Mouse (Mus musculus) heart, embryonic 12.5 days (tissue): Measurements from ENCODE around the gene Nphp3. TPM values are rescaled to one million over a fixed set of nuclear protein-coding genes. Genes with fewer than 3 reads are reported as not detected.

ENCODE experiments used
- ATAC-seq: fragments of 200-750 bp; cut with Nextera tagmentation; 2 replicates; pipeline ENCODE4 v1.8.0; 2017; ENCODE audit warnings: moderate TSS enrichment, moderate library complexity; ENCODE audit not compliant: insufficient number of reproducible peaks, low FRiP score
- H3K27ac ChIP-seq: fragments of 300-500 bp; sonication (generic); 2 replicates; pipeline ENCODE4 v1.5.1; 2016; ENCODE audit warnings: mild to moderate bottlenecking, moderate library complexity; ENCODE audit not compliant: poor library complexity, severe bottlenecking
- H3K27me3 ChIP-seq: fragments of 300-500 bp; sonication (generic); replicated peaks from 2 replicates; pipeline ENCODE4 v1.6.1; 2016; ENCODE audit warnings: mild to moderate bottlenecking, moderate library complexity
- H3K36me3 ChIP-seq: fragments of 300-500 bp; sonication (generic); 2 replicates; pipeline ENCODE4 v1.6.1; 2016; ENCODE audit warnings: mild to moderate bottlenecking, moderate library complexity
- H3K4me1 ChIP-seq: fragments of 300-500 bp; sonication (generic); replicated peaks from 2 replicates; pipeline ENCODE4 v1.6.1; 2016; ENCODE audit warnings: mild to moderate bottlenecking
- H3K4me2 ChIP-seq: fragments of 300-500 bp; sonication (generic); 2 replicates; pipeline ENCODE4 v1.6.1; 2016; ENCODE audit warnings: mild to moderate bottlenecking, moderate library complexity
- H3K4me3 ChIP-seq: fragments of 300-500 bp; sonication (generic); 2 replicates; pipeline ENCODE4 v1.5.1; 2016; ENCODE audit warnings: mild to moderate bottlenecking
- H3K9ac ChIP-seq: fragments of 300-500 bp; sonication (generic); 2 replicates; pipeline ENCODE4 v1.6.1; 2016; ENCODE audit warnings: mild to moderate bottlenecking, moderate library complexity
- H3K9me3 ChIP-seq: fragments of 300-500 bp; sonication (generic); replicated peaks from 2 replicates; pipeline ENCODE4 v1.6.1; 2016; ENCODE audit warnings: mild to moderate bottlenecking, moderate library complexity
- WGBS: fragments of 180-500 bp; shearing (Covaris S2); methylation state at CpG from one replicate; pipeline ENCODE4 v1.1.7; 2016; 5-methylcytosine and 5-hydroxymethylcytosine counted together
- polyA plus RNA-seq: library from polyadenylated mRNA; unstranded; fragments of >200 nt; fragmentation: Nextera tagmentation; extraction: Ambion mirVana; gene quantifications from 2 replicates; pipeline ENCODE4 v1.2.1, GENCODE M21; 2016

Nphp3 gene
- 6.8 and 7.7 TPM in 2 replicates for polyA plus RNA-seq

GRCm38 (mm10) chr9:104001921-104002859 lies at the start of gene Nphp3:
Gene Nphp3 (plus strand): TSS chr9:104002544.
- peak; percentile 96 for ATAC-seq
- under 1% methylated on average over 55 of the region's 55 CpGs for WGBS

GRCm38 (mm10) chr9:103958722-103959121 lies 43.6 kb upstream of the Nphp3 start:
- no peak overlapping the region for H3K9ac ChIP-seq
- H3K27ac ChIP-seq, result no peak overlapping the region
- H3K9me3 ChIP-seq, result no peaks in the 10 kb centered on the region
- ATAC-seq, result no peak
- no peak overlapping the region for H3K4me3 ChIP-seq
- 83% methylated on average over 6 of the region's 6 CpGs for WGBS
- no peak overlapping the region for H3K4me2 ChIP-seq
- peaks cover 8% of the 10 kb centered on the region; the same call in 1 of the 2 replicates for H3K4me1 ChIP-seq
- H3K27me3 ChIP-seq, result no peaks in the 10 kb centered on the region
- no peaks in the 10 kb centered on the region for H3K36me3 ChIP-seq

More at GRCm38 (mm10) chr9:104001921-104002859, at the start of gene Nphp3:
- H3K4me2 ChIP-seq, result peak within 1 kb of the TSS; percentile 72
- H3K4me1 ChIP-seq, result peaks cover 23% of the 10 kb centered on the region
- H3K4me3 ChIP-seq, result peak within 1 kb of the TSS; percentile 84
- H3K36me3 ChIP-seq, result peaks cover 13% of the 10 kb centered on the region
- no peaks in the 10 kb centered on the region for H3K9me3 ChIP-seq
- peak within 1 kb of the TSS; percentile 86 for H3K27ac ChIP-seq
- peak within 1 kb of the TSS; percentile 84 for H3K9ac ChIP-seq
- no peaks in the 10 kb centered on the region for H3K27me3 ChIP-seq

- Histone ChIP-seq H3K4me3 (no peak overlapping the region), H3K9me3 (no peaks in the 10 kb centered on the region), H3K9ac (no peak overlapping the region), H3K27me3 (no peaks in the 10 kb centered on the region), H3K4me2 (no peak overlapping the region), H3K27ac (no peak overlapping the region), H3K36me3 (no peaks in the 10 kb centered on the region), H3K4me1 (peaks cover 8% of the 10 kb centered on the region; the same call in 1 of the 2 replicates)
- 67% methylated on average over 10 of the region's 10 CpGs for WGBS
- ATAC-seq, result no peak
These were observed 42.4 kb upstream of the Nphp3 start for GRCm38 (mm10) chr9:103959989-103960388.

- WGBS, result 9% methylated on average over 2 of the region's 2 CpGs
- no peak overlapping the region for H3K4me3 ChIP-seq
- H3K4me2 ChIP-seq, result no peak overlapping the region
- no peak overlapping the region for H3K27ac ChIP-seq
- ATAC-seq, result no peak
- no peak overlapping the region for H3K9ac ChIP-seq
- H3K36me3 ChIP-seq, result no peaks in the 10 kb centered on the region
- no peaks in the 10 kb centered on the region for H3K9me3 ChIP-seq
- peaks cover 14% of the 10 kb centered on the region; the same call in 1 of the 2 replicates for H3K4me1 ChIP-seq
- H3K27me3 ChIP-seq, result no peaks in the 10 kb centered on the region
These were observed 5.8 kb upstream of the Nphp3 start for GRCm38 (mm10) chr9:103996496-103996895.

GRCm38 (mm10) chr9:104000601-104001000 lies 1.7 kb upstream of the Nphp3 start:
- Histone ChIP-seq H3K9ac (no peak overlapping the region), H3K9me3 (no peaks in the 10 kb centered on the region), H3K27me3 (no peaks in the 10 kb centered on the region), H3K27ac (peak overlapping the region; percentile 4; the same call in 1 of the 2 replicates), H3K4me2 (no peak overlapping the region), H3K4me1 (peaks cover 23% of the 10 kb centered on the region), H3K36me3 (peaks cover 3% of the 10 kb centered on the region), H3K4me3 (no peak overlapping the region)
- 7% methylated on average over 3 of the region's 3 CpGs for WGBS
- no peak for ATAC-seq

- Histone ChIP-seq H3K27me3 (no peaks in the 10 kb centered on the region), H3K9me3 (no peaks in the 10 kb centered on the region), H3K4me2 (peak overlapping the region; percentile 72), H3K4me3 (peak overlapping the region; percentile 84), H3K27ac (peak overlapping the region; percentile 86), H3K4me1 (peaks cover 23% of the 10 kb centered on the region), H3K9ac (peak overlapping the region; percentile 84), H3K36me3 (peaks cover 14% of the 10 kb centered on the region)
- WGBS, result under 1% methylated on average over 37 of the region's 37 CpGs
- ATAC-seq, result peak; percentile 54
These were observed 578 bp downstream of the Nphp3 start for GRCm38 (mm10) chr9:104002913-104003330.

GRCm38 (mm10) chr9:104014526-104014925 lies 12.2 kb downstream of the Nphp3 start:
- Histone ChIP-seq H3K4me1 (no peaks in the 10 kb centered on the region), H3K4me3 (no peak overlapping the region), H3K4me2 (no peak overlapping the region), H3K9ac (no peak overlapping the region), H3K9me3 (no peaks in the 10 kb centered on the region), H3K36me3 (peaks cover 66% of the 10 kb centered on the region), H3K27ac (no peak overlapping the region), H3K27me3 (no peaks in the 10 kb centered on the region)
- no peak for ATAC-seq
- 71% methylated on average over 1 of the region's 1 CpGs for WGBS

GRCm38 (mm10) chr9:104021026-104021425 lies 18.7 kb downstream of the Nphp3 start:
- H3K4me2 ChIP-seq, result no peak overlapping the region
- H3K27ac ChIP-seq, result no peak overlapping the region
- no peaks in the 10 kb centered on the region for H3K27me3 ChIP-seq
- no peak for ATAC-seq
- no peaks in the 10 kb centered on the region for H3K9me3 ChIP-seq
- no peak overlapping the region for H3K4me3 ChIP-seq
- peaks cover 88% of the 10 kb centered on the region for H3K36me3 ChIP-seq
- WGBS, result 89% methylated on average over 10 of the region's 10 CpGs
- no peak overlapping the region for H3K9ac ChIP-seq
- H3K4me1 ChIP-seq, result no peaks in the 10 kb centered on the region

GRCm38 (mm10) chr9:104027186-104027585 lies 24.8 kb downstream of the Nphp3 start:
- Histone ChIP-seq H3K9ac (no peak overlapping the region), H3K27me3 (no peaks in the 10 kb centered on the region), H3K9me3 (0 out of 2 replicates have a peak, but pooled peaks cover 9% of the 10 kb centered on the region), H3K4me3 (no peak overlapping the region), H3K36me3 (peaks cover 79% of the 10 kb centered on the region), H3K27ac (no peak overlapping the region), H3K4me1 (no peaks in the 10 kb centered on the region), H3K4me2 (no peak overlapping the region)
- ATAC-seq, result no peak
- WGBS, result 89% methylated on average over 8 of the region's 8 CpGs

- WGBS, result 87% methylated on average over 11 of the region's 11 CpGs
- H3K36me3 ChIP-seq, result peaks cover 63% of the 10 kb centered on the region
These were observed 27.5 kb downstream of the Nphp3 start for GRCm38 (mm10) chr9:104029861-104030260.

GRCm38 (mm10) chr9:104034231-104034630 lies 31.9 kb downstream of the Nphp3 start:
- Histone ChIP-seq H3K27ac (no peak overlapping the region), H3K9ac (no peak overlapping the region), H3K27me3 (no peaks in the 10 kb centered on the region), H3K9me3 (no peaks in the 10 kb centered on the region), H3K36me3 (peaks cover 52% of the 10 kb centered on the region), H3K4me1 (peaks cover 8% of the 10 kb centered on the region), H3K4me3 (no peak overlapping the region), H3K4me2 (no peak overlapping the region)
- WGBS, result 78% methylated on average over 8 of the region's 8 CpGs
- no peak for ATAC-seq

More at GRCm38 (mm10) chr9:104029861-104030260, 27.5 kb downstream of the Nphp3 start:
- Histone ChIP-seq H3K4me3 (no peak overlapping the region), H3K27me3 (no peaks in the 10 kb centered on the region), H3K27ac (no peak overlapping the region), H3K9ac (no peak overlapping the region), H3K4me2 (no peak overlapping the region), H3K4me1 (no peaks in the 10 kb centered on the region), H3K9me3 (0 out of 2 replicates have a peak, but pooled peaks cover 9% of the 10 kb centered on the region)
- no peak for ATAC-seq
